Mouse (Mus musculus): ENCODE results near the gene Igf2r.

The Igf2r gene

DNA sequence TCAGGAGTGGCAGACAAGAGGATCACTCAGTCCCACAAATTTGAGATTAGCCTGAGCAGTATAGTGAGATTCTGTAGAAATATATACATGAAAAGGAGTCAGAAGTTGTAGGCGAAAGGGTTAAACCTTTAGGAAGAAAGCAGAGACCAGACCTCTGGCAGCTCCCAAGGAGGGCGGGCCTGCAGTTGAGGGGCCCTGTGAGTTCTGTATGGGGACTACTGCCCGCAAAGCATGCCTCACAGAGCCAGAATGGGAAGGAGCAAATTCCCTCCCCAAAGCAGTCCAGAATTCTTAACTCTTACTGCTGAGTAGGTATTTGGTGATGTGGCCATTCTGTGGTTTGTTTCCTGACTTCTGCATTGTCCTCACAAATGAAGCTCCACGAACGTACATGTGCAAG is 11.6 kb upstream of the Igf2r start:
- DNase-seq, result no peak

- DNase-seq, result no peak
Measured at GRCm38 (mm10) chr17:12780125-12780524, 10.7 kb upstream of the Igf2r start.

- DNase-seq, result peak; percentile 41
Measured at GRCm38 (mm10) chr17:12779442-12779841, 10.0 kb upstream of the Igf2r start.

GRCm38 (mm10) chr17:12773956-12774355 is 4.5 kb upstream of the Igf2r start:
- no peak for DNase-seq

- no peak for DNase-seq
Measured at GRCm38 (mm10) chr17:12770500-12770899, 1.0 kb upstream of the Igf2r start.

- DNase-seq, result peak; percentile 20
Measured at GRCm38 (mm10) chr17:12768415-12769379, 767 bp downstream of the Igf2r start.

- DNase-seq, result no peak
Measured at GRCm38 (mm10) chr17:12767294-12767852, 2.1 kb downstream of the Igf2r start.

GRCm38 (mm10) chr17:12763412-12763811 is 6.1 kb downstream of the Igf2r start:
- no peak for DNase-seq

DNA sequence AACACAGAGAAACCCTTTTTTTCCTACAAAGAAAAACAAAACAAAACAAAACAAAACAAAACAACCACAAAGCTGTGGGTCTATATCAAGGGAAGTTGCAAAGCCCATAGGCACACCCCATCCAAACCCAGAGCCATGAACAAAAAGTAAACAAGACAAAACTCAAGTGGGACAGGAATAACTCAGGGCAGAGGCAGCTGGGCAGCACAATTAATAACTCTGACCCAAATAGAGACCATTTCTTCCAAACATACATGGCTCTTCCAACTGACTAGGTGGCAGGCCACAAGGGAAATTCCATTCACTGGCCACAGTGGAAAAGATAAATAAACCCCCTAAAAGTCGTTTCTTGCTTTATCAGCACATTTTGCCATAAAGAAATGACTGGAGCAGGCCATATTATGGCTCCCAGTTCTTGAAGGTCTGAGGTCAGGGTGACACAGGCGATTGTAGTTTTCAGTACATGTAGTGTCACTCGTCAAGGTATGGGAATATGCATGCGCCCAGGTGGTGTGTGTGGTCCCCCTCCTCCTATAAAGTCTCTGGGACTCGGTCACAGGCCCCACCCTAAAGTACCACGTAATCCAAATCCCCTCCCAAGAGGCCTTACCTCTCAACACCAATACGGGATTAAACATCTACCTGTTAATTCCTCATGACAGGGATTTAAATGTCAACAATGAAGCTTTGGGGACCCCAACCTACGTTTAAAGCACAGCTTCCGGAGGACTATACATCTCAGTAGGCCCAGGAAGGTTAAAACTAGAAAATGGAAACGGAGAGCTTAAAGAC is 8.9 kb downstream of the Igf2r start:
- no peak for DNase-seq

GRCm38 (mm10) chr17:12759646-12760074 is 9.8 kb downstream of the Igf2r start:
- DNase-seq, result no peak

GRCm38 (mm10) chr17:12758701-12759455 is 10.6 kb downstream of the Igf2r start:
- no peak for DNase-seq

GRCm38 (mm10) chr17:12757990-12758389 is 11.5 kb downstream of the Igf2r start:
- no peak for DNase-seq

DNA sequence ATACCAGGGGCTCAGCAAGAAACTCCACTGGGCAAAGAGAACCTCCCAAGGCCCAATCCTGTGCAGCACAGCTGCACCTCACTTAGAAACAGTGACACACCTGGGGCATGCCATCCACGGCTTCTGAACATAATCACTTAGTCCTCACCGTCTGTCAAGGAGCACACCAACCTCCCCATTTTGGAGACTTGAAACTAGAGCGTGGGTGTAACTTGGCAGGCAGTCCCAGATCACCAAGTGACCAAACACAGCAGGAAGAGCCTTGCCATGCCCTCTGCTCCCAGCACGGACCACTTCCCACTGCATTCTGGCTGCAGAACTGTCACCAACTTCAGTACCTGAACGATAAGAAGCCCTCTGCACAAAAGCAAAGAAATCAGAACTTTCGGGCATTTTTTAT is 12.3 kb downstream of the Igf2r start:
- DNase-seq, result no peak

DNA sequence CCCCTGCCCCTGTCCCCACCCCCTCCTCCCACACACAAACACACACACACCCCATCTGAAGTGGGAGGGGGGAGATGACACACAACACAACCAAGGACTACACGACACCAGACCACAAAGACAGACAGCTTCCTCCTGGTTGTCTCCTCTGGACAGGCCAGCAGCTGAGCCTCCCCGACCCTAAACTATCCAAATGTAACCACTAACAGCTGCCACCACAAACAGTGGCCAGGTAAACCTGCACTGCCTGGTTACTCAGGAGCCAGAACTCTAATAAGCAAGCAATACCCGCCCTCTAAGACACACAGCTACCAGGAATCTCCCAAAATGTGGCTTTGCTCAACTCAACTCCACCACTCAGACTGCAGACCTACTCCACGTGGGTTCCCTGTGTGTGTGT is 13.5 kb downstream of the Igf2r start:
- DNase-seq, result no peak

- no peak for DNase-seq
Measured at GRCm38 (mm10) chr17:12755146-12755545, 14.3 kb downstream of the Igf2r start.

DNA sequence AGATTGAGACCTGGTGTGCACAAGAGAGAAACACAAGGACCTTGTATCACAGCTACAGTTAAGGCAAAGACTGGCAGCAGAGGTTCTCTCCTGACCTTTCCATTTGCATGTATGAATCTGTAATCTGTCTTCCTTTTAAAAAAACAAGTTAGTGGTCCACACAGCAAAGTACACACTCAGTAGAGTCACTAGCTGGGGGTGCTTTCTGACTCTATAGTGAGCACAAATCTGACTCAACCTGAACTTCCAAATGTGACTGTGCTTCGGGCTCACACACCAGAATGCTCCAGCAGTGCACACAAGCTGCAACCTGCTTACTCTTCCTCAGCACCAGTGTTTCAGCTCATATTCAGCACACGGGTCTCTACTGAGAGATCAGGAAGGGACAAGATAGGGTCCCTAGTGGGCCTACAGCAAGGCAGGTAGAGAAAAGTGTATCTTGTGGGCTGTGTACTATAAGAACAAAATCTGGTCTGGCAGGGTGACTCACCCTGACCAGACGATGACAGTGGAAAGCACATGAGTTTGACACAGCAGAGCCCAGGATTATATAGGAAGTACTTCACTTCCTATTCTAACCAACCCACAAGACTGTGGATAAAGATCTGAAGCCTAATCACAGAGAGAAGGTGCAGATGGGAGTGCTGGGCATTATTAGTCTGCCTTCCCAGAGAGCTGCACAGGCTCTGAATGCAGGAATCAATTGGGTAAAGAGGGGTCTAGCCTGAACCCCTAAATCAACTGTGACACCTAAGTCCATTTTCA is 15.0 kb downstream of the Igf2r start:
- no peak for DNase-seq

DNA sequence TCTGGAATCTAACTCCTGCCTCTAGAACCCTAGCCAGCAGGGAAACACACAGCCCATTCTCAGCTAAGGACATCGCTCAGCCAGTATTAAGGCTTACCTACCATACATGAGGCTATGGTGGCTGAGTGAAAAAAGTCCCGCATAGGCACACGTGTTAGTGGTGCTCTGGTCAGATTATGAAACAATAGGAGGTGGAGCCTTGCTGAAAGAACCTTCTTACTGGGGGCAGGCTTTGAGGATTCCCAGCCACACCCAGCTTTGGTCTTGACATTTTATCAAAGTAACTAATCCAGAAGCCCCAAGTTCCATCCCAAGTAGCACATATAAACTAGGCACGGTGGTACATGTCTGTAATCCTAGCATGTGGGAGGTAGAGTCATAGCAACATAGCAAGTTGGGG is 16.4 kb downstream of the Igf2r start:
- no peak for DNase-seq

GRCm38 (mm10) chr17:12751641-12752040 is 17.8 kb downstream of the Igf2r start:
- DNase-seq, result no peak

DNA sequence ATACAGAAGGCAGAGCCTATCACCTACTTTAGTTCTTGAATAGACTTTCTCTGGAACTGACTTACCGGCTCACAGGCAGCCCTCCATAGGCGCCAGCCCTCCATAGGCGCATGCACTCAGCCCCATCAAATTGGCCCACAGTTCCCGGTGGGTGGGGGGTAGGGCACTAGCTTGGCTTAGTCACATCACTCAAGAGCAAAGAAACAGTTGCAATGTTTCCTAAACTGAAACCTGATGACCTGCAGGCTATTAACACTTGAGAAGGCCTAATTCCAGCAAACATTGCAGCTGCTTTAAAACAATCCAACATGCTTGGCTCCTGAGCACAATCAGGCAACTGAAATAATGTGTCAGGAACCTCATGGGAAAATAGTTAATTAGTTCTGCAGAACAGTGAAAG is 18.2 kb downstream of the Igf2r start:
- DNase-seq, result no peak

- no peak for DNase-seq
Measured at GRCm38 (mm10) chr17:12750591-12751170, 18.8 kb downstream of the Igf2r start.

Data from kidney, postnatal 14 days (tissue).